Mouse (Mus musculus) thymus, postnatal 10 days (tissue): ENCODE measurements around the gene Srsf3.
"Not testable (repeated sequence)": the region's sequence is repeated elsewhere in the genome, so short reads cannot be mapped to it uniquely, and the experiment has no call there.

ENCODE experiments used
- DNase-seq, 2 experiments: peaks; one replicate each; pipeline ENCODE4 v3.0.0; 2021; ENCODE audit warnings: low spot score in 2 of 2

Srsf3 gene

GRCm38 (mm10) chr17:29063988-29064285 is 31.5 kb downstream of the Srsf3 start:
- no peak for DNase-seq

- no peak for DNase-seq
Observed at GRCm38 (mm10) chr17:29065245-29065940, 33.0 kb downstream of the Srsf3 start.

- DNase-seq = no peak
Observed at GRCm38 (mm10) chr17:29065971-29066370, 33.5 kb downstream of the Srsf3 start.

- DNase-seq = not testable (repeated sequence)
Observed at GRCm38 (mm10) chr17:29067416-29067815, 35.0 kb downstream of the Srsf3 start.

GRCm38 (mm10) chr17:29067847-29068246 is 35.4 kb downstream of the Srsf3 start:
- DNase-seq = no peak

GRCm38 (mm10) chr17:29069063-29069462 is 36.6 kb downstream of the Srsf3 start:
- no peak for DNase-seq

GRCm38 (mm10) chr17:29071820-29072219 is 39.4 kb downstream of the Srsf3 start:
- DNase-seq = no peak

- DNase-seq = no peak
Observed at GRCm38 (mm10) chr17:29072701-29073307, 40.4 kb downstream of the Srsf3 start.

- no peak for DNase-seq
Observed at GRCm38 (mm10) chr17:29073313-29073712, 40.9 kb downstream of the Srsf3 start.

- DNase-seq = no peak
Observed at GRCm38 (mm10) chr17:29074085-29074484, 41.7 kb downstream of the Srsf3 start.

- no peak for DNase-seq
Observed at GRCm38 (mm10) chr17:29076235-29076634, 43.8 kb downstream of the Srsf3 start.

- DNase-seq = no peak
Observed at GRCm38 (mm10) chr17:29077786-29078509, 45.5 kb downstream of the Srsf3 start.

- DNase-seq = no peak
Observed at GRCm38 (mm10) chr17:29078519-29079383, 46.3 kb downstream of the Srsf3 start.

- DNase-seq = no peak
Observed at GRCm38 (mm10) chr17:29080758-29081617, 48.6 kb downstream of the Srsf3 start.

- DNase-seq = peak; percentile 58 to 59
Observed at GRCm38 (mm10) chr17:29081618-29082381, 49.4 kb downstream of the Srsf3 start.

GRCm38 (mm10) chr17:29083586-29083985 is 51.2 kb downstream of the Srsf3 start:
- no peak for DNase-seq

- DNase-seq = no peak
Observed at GRCm38 (mm10) chr17:29084656-29085055, 52.2 kb downstream of the Srsf3 start.

- no peak for DNase-seq
Observed at GRCm38 (mm10) chr17:29085266-29085665, 52.8 kb downstream of the Srsf3 start.

GRCm38 (mm10) chr17:29086916-29087315 is 54.5 kb downstream of the Srsf3 start:
- DNase-seq = no peak

GRCm38 (mm10) chr17:29090776-29091175 is 58.3 kb downstream of the Srsf3 start, which contains the start of gene Cdkn1a:
Gene Cdkn1a (plus strand): TSS chr17:29090976.
- no peak for DNase-seq
